Mouse (Mus musculus) liver, embryonic 16.5 days (tissue): Measurements from ENCODE around the gene Txlnb. TPM values are rescaled to one million over a fixed set of nuclear protein-coding genes. Genes with fewer than 3 reads are reported as not detected.
A peak's percentile ranks its signal among the peaks of the same experiment; 100 is the strongest.
"Not testable (repeated sequence)": the region's sequence is repeated elsewhere in the genome, so short reads cannot be mapped to it uniquely, and the experiment has no call there.

Source experiments
- ATAC-seq: fragments of 200-750 bp; cut with Nextera tagmentation; 2 replicates; pipeline ENCODE4 v1.8.0; 2017; ENCODE audit warnings: low read depth, mild to moderate bottlenecking, moderate number of reproducible peaks, moderate library complexity
- H3K27ac ChIP-seq: fragments of 300-500 bp; sonication (generic); 2 replicates; pipeline ENCODE4 v1.5.1; 2014; ENCODE audit warnings: mild to moderate bottlenecking, low read length
- H3K27me3 ChIP-seq: fragments of 300-500 bp; sonication (generic); 2 replicates; pipeline ENCODE4 v1.6.1; 2014; ENCODE audit warnings: low read depth, low read length, mixed read lengths; ENCODE audit not compliant: control insufficient read depth, insufficient read depth
- H3K36me3 ChIP-seq: fragments of 300-500 bp; sonication (generic); 2 replicates; pipeline ENCODE4 v1.6.1; 2014; ENCODE audit warnings: mild to moderate bottlenecking; ENCODE audit not compliant: control insufficient read depth, insufficient read depth
- H3K4me1 ChIP-seq: fragments of 300-500 bp; sonication (generic); 2 replicates; pipeline ENCODE4 v1.6.1; 2014; ENCODE audit warnings: low read depth, low read length, mixed read lengths; ENCODE audit not compliant: control insufficient read depth
- H3K4me2 ChIP-seq: fragments of 300-500 bp; sonication (generic); 2 replicates; pipeline ENCODE4 v1.6.1; 2014; ENCODE audit warnings: low read depth, low read length, mixed read lengths
- H3K4me3 ChIP-seq: fragments of 300-500 bp; sonication (generic); 2 replicates; pipeline ENCODE4 v1.5.1; 2014; ENCODE audit warnings: low read depth, mild to moderate bottlenecking, low read length
- H3K9ac ChIP-seq: fragments of 300-500 bp; sonication (generic); 2 replicates; pipeline ENCODE4 v1.6.1; 2014; ENCODE audit warnings: low read depth, low read length
- H3K9me3 ChIP-seq: fragments of 300-500 bp; sonication (generic); replicated peaks from 2 replicates; pipeline ENCODE4 v1.6.1; 2016; ENCODE audit warnings: low read length; ENCODE audit not compliant: control insufficient read depth
- WGBS: fragments of 180-500 bp; shearing (Covaris S2); extraction: QIAGEN DNeasy Blood & Tissue Kit; methylation state at CpG from one replicate; pipeline ENCODE4 v1.1.7; 2014; ENCODE audit not compliant: insufficient replicate concordance; 5-methylcytosine and 5-hydroxymethylcytosine counted together
- polyA plus RNA-seq: library from polyadenylated mRNA; unstranded; fragments of >200 nt; fragmentation: Nextera tagmentation; extraction: Ambion mirVana; gene quantifications from 2 replicates; pipeline ENCODE4 v1.2.1, GENCODE M21; 2015

The Txlnb gene
- polyA plus RNA-seq, 1 experiment from 2014 or later, result 0.35 TPM

- no peak overlapping the region for H3K4me2 ChIP-seq
- no peak for ATAC-seq
- H3K9ac ChIP-seq, result no peak overlapping the region
- no peaks in the 10 kb centered on the region for H3K36me3 ChIP-seq
- H3K4me3 ChIP-seq, result no peak overlapping the region
- H3K27me3 ChIP-seq, result no peaks in the 10 kb centered on the region
- no peaks in the 10 kb centered on the region; the same call in 1 of the 2 replicates for H3K4me1 ChIP-seq
- no peak overlapping the region for H3K27ac ChIP-seq
- WGBS, result 38% methylated on average over 12 of the region's 12 CpGs
- H3K9me3 ChIP-seq, result no peaks in the 10 kb centered on the region
Observed at GRCm38 (mm10) chr10:17796846-17797631, 1.0 kb downstream of the Txlnb start.

DNA sequence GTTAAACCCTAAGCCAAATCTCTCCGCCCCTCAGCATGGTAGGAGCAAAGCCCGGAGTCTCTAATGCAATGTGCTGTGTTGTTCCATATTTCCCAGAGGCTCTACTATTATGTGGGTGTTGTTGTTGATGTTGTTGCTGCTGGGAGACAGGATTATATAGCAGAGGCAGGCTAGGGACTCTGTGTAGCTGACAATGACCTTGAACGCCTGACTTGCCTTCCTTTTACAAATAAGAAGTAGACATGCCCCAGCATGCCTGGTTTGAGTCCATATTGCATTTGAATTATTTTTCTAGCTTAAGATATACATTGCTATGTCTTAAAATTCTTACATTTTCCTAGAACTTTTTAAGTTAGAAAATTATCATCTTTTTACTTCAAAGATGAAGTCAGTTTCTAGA lies 1.7 kb downstream of the Txlnb start:
- H3K9me3 ChIP-seq, result no peaks in the 10 kb centered on the region
- 71% methylated on average over 3 of the region's 3 CpGs for WGBS
- no peaks in the 10 kb centered on the region; the same call in 1 of the 2 replicates for H3K4me1 ChIP-seq

GRCm38 (mm10) chr10:17801788-17802187 lies 5.8 kb downstream of the Txlnb start:
- Histone ChIP-seq H3K9ac (no peak overlapping the region), H3K27ac (no peak overlapping the region), H3K4me3 (no peak overlapping the region), H3K36me3 (no peaks in the 10 kb centered on the region), H3K4me2 (no peak overlapping the region), H3K27me3 (no peaks in the 10 kb centered on the region), H3K4me1 (no peaks in the 10 kb centered on the region), H3K9me3 (no peaks in the 10 kb centered on the region)
- 59% methylated on average over 2 of the region's 2 CpGs for WGBS
- no peak for ATAC-seq

More for the DNA sequence above, 1.7 kb downstream of the Txlnb start:
- no peak for ATAC-seq
- H3K4me3 ChIP-seq, result no peak overlapping the region
- no peaks in the 10 kb centered on the region for H3K27me3 ChIP-seq
- no peaks in the 10 kb centered on the region for H3K36me3 ChIP-seq
- H3K27ac ChIP-seq, result no peak overlapping the region
- H3K4me2 ChIP-seq, result no peak overlapping the region
- no peak overlapping the region for H3K9ac ChIP-seq

GRCm38 (mm10) chr10:17808526-17808925 lies 12.5 kb downstream of the Txlnb start:
- no peak for ATAC-seq
- H3K27me3 ChIP-seq, result no peaks in the 10 kb centered on the region
- no peak overlapping the region for H3K4me2 ChIP-seq
- no peaks in the 10 kb centered on the region for H3K9me3 ChIP-seq
- no peaks in the 10 kb centered on the region for H3K36me3 ChIP-seq
- H3K27ac ChIP-seq, result no peak overlapping the region
- no peak overlapping the region for H3K4me3 ChIP-seq
- no peaks in the 10 kb centered on the region for H3K4me1 ChIP-seq
- WGBS, result 78% methylated on average over 1 of the region's 1 CpGs
- H3K9ac ChIP-seq, result no peak overlapping the region

GRCm38 (mm10) chr10:17815052-17815451 lies 19.0 kb downstream of the Txlnb start:
- Histone ChIP-seq H3K9me3 (no peaks in the 10 kb centered on the region), H3K36me3 (no peaks in the 10 kb centered on the region), H3K4me1 (no peaks in the 10 kb centered on the region), H3K27me3 (no peaks in the 10 kb centered on the region), H3K4me3 (no peak overlapping the region), H3K27ac (no peak overlapping the region), H3K9ac (no peak overlapping the region), H3K4me2 (no peak overlapping the region)
- WGBS, result 73% methylated on average over 11 of the region's 11 CpGs
- ATAC-seq, result no peak

DNA sequence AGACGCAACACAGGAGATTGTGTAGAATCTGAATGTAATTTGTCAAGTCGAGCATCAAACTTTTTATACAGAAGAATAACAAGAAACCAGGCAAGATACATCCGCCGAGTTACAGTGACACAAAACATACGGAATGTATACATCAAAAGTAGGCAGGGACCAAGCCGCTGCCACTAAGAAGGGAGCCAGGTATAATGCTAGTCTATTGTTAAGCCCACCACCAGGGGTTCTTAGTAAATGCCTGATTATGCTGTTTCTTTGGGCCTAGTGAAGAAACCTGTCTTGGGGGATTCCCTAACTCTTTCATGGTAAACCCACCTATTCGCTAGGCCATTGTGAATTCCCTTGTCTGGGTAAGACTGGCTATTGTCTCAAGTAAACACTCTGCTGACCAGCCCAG lies 24.4 kb downstream of the Txlnb start:
- 72% methylated on average over 7 of the region's 7 CpGs for WGBS
- H3K4me3 ChIP-seq, H3K9ac ChIP-seq, H3K36me3 ChIP-seq, ATAC-seq, H3K27ac ChIP-seq, H3K4me1 ChIP-seq, H3K27me3 ChIP-seq, H3K9me3 ChIP-seq, H3K4me2 ChIP-seq: not testable (repeated sequence)

GRCm38 (mm10) chr10:17827391-17827790 lies 31.4 kb downstream of the Txlnb start:
- ATAC-seq, result no peak
- WGBS, result 13% methylated on average over 12 of the region's 12 CpGs
- Histone ChIP-seq H3K4me2 (peak overlapping the region; percentile 21; the same call in 1 of the 2 replicates), H3K9ac (no peak overlapping the region), H3K27ac (no peak overlapping the region), H3K4me3 (no peak overlapping the region), H3K27me3 (no peaks in the 10 kb centered on the region), H3K4me1 (no peaks in the 10 kb centered on the region), H3K36me3 (no peaks in the 10 kb centered on the region), H3K9me3 (no peaks in the 10 kb centered on the region)

DNA sequence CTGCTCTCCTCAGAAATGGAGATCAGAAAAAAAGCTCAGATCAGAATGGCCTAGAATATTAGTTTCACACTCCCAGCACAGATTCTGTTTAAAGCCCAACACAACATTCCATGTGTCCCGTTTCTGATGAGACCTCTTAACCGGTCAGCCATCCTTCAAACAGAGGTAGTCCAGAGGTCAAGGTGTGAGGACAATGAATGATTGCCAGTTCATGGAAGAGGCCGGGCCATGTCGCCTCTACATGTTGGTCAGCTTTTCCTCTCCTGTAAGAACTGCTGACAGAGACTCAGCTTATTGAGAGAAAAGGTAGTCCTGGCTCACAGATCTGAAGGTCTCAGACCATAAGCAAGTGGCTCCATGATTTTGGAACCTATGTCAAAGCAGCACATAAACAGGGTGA lies 33.2 kb downstream of the Txlnb start:
- no peak overlapping the region for H3K4me3 ChIP-seq
- ATAC-seq, result no peak
- H3K9ac ChIP-seq, result no peak overlapping the region
- no peak overlapping the region for H3K4me2 ChIP-seq
- no peaks in the 10 kb centered on the region for H3K36me3 ChIP-seq
- no peak overlapping the region for H3K27ac ChIP-seq
- H3K9me3 ChIP-seq, result no peaks in the 10 kb centered on the region
- 56% methylated on average over 4 of the region's 4 CpGs for WGBS
- H3K27me3 ChIP-seq, result no peaks in the 10 kb centered on the region
- no peaks in the 10 kb centered on the region for H3K4me1 ChIP-seq

DNA sequence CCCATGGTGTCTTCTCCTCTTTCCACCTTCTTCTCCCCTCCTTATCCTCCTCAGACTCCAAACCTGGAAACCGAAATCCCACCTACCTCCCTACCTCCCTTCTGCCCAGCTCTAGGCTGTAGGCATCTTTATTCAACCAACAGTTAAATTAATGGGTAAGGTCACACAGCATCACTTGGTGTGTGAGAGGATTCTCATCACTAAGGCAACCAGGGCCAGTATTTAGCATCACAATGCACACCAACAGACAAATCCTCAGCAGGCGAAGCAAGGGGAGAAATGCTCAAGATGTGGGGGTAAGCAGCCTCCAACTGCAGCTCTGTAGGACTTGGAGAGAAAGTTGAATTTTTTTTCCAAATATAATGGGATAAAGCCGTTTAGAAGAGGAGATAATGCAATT lies 35.0 kb downstream of the Txlnb start:
- Histone ChIP-seq H3K9ac (no peak overlapping the region), H3K27ac (no peak overlapping the region)
- no peak for ATAC-seq

More for the DNA sequence above, 35.0 kb downstream of the Txlnb start:
- H3K4me1 ChIP-seq, result no peaks in the 10 kb centered on the region
- no peaks in the 10 kb centered on the region for H3K9me3 ChIP-seq
- no peaks in the 10 kb centered on the region for H3K36me3 ChIP-seq
- H3K4me3 ChIP-seq, result no peak overlapping the region
- H3K4me2 ChIP-seq, result no peak overlapping the region
- H3K27me3 ChIP-seq, result no peaks in the 10 kb centered on the region
- 47% methylated on average over 3 of the region's 3 CpGs for WGBS
